Comparison of ENCODE assay signal across 28 mouse cellular contexts in the genomic region with DNA sequence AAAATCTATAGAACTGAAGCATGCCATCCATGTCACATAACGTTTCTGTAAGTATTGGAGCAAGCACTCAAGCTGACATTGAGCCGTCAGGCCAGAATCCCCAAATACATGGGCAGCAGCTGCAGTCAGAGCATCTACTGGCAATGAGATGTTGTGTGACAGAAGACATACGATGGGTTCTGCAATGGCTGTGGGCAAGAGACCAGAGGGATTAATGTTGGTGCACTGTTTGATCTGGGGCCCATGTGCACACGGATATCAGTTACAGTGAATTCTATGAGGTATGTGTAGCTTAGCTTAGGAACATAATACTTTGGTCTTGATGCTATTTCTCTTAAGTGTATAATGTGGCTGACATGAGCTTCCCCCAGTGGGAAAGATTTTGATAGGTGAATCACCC.
A peak's percentile ranks its signal among the peaks of the same experiment; 100 is the strongest.
DNase-seq lines count a peak whose midpoint lies in the region; ATAC-seq and TF ChIP-seq lines count a peak whose summit lies in the region.
"Had no signal": no experiment of that assay in that cellular context is flagged by ENCODE, and none has a peak within 500 bp of the region (broad histone marks: within the 10 kb centered on the region; RNA-seq: fewer than 3 reads in every experiment).

No protein-coding gene starts in this region.

- no peaks in the 10 kb centered on the region for H3K27me3 ChIP-seq in embryonic facial prominence, embryonic 12.5 days
- H3K27me3 ChIP-seq in limb, embryonic 14.5 days (ENCODE audit: control insufficient read depth, insufficient read depth, low read length): no peaks in the 10 kb centered on the region
- no peaks in the 10 kb centered on the region for H3K27me3 ChIP-seq in myocyte (ENCODE audit: control insufficient read depth, insufficient read depth, insufficient read length)
- H3K27me3 ChIP-seq: CH12.LX; embryonic facial prominence, embryonic 15.5 days; heart, embryonic 12.5 days; heart, embryonic 15.5 days; Patski had no signal

- peak; percentile 47; the same call in 1 of the 2 replicates for ATAC-seq in embryonic facial prominence, embryonic 12.5 days (ENCODE audit: insufficient number of reproducible peaks, insufficient read depth, low FRiP score, low TSS enrichment)
- ATAC-seq in limb, embryonic 14.5 days (ENCODE audit: low FRiP score, low read depth): peak; percentile 64; the same call in 1 of the 2 replicates
- ATAC-seq: forebrain, embryonic 14.5 days; forebrain, postnatal 0 days; hindbrain, postnatal 0 days; Patski had no signal

- peak; percentile 66 for DNase-seq in heart, adult 11 months
- no peak for DNase-seq in heart, postnatal 36 days
- DNase-seq in limb, embryonic 14.5 days (ENCODE audit: low spot score): peak; percentile 43
- no peak for DNase-seq in right cerebral cortex, postnatal 25 days
- DNase-seq in natural killer cell, adult 2 months (ENCODE audit: low spot score in 2 of 2): no peak
- DNase-seq: adrenal gland, postnatal 10 days; adrenal gland, postnatal 36 days; B cell, adult 2 months; cerebellum, adult 18-20 months; cerebellum, adult 9-10 months; cerebellum, postnatal 14 days; forebrain, postnatal 0 days; gastrocnemius, adult 2 months; gastrocnemius, postnatal 14 days; heart, adult 18-20 months; heart, postnatal 10 days; heart, postnatal 4 days had no signal

- peaks cover 8% of the 10 kb centered on the region; the same call in 1 of the 2 replicates for H3K4me1 ChIP-seq in embryonic facial prominence, embryonic 12.5 days
- peaks cover 11% of the 10 kb centered on the region for H3K4me1 ChIP-seq in limb, embryonic 14.5 days (ENCODE audit: control insufficient read depth, insufficient read depth, low read length)

- no peak for TF ChIP-seq POLR2A in limb, embryonic 14.5 days (IDR thresholded peaks at IDR 0.05; ENCODE audit: borderline replicate concordance, extremely low read depth, insufficient read depth, insufficient read length)
- TF ChIP-seq POLR2A in myocyte (IDR thresholded peaks at IDR 0.05; ENCODE audit: insufficient read length, low read depth): no peak

- no peak overlapping the region for H3K9ac ChIP-seq in embryonic facial prominence, embryonic 12.5 days
- no peak overlapping the region for H3K9ac ChIP-seq in limb, embryonic 14.5 days (ENCODE audit: low read depth, low read length, severe bottlenecking)
- H3K9ac ChIP-seq: embryonic facial prominence, embryonic 15.5 days; forebrain, postnatal 0 days; heart, embryonic 12.5 days; heart, embryonic 15.5 days; hindbrain, embryonic 14.5 days had no signal

- no peaks in the 10 kb centered on the region for H3K9me3 ChIP-seq in embryonic facial prominence, embryonic 12.5 days
- H3K9me3 ChIP-seq in limb, embryonic 14.5 days (ENCODE audit: control insufficient read depth, low read length): no peaks in the 10 kb centered on the region
- H3K9me3 ChIP-seq: embryonic facial prominence, embryonic 15.5 days; heart, embryonic 12.5 days; heart, embryonic 15.5 days had no signal

- intact Hi-C loops in heart, postnatal 36 days (cut with DNase I): no loop called here

- H3K79me2 ChIP-seq in myocyte (ENCODE audit: control insufficient read depth, insufficient read depth): no peaks in the 10 kb centered on the region

- no peak overlapping the region for H3ac ChIP-seq in myocyte (ENCODE audit: control insufficient read depth, insufficient read length)

- WGBS in embryonic facial prominence, embryonic 12.5 days: 64% methylated on average over 4 of the region's 4 CpGs
- 76% methylated on average over 4 of the region's 4 CpGs for WGBS in limb, embryonic 14.5 days

- H3K4me2 ChIP-seq in embryonic facial prominence, embryonic 12.5 days (replicated peaks): no peak overlapping the region
- no peak overlapping the region for H3K4me2 ChIP-seq in limb, embryonic 14.5 days (replicated peaks; ENCODE audit: low read depth, low read length, severe bottlenecking)
- H3K4me2 ChIP-seq in myocyte (ENCODE audit: low read depth): no peak overlapping the region
- H3K4me2 ChIP-seq: embryonic facial prominence, embryonic 15.5 days; heart, embryonic 12.5 days; heart, embryonic 15.5 days; hindbrain, embryonic 14.5 days had no signal

- no peaks in the 10 kb centered on the region for H3K36me3 ChIP-seq in embryonic facial prominence, embryonic 12.5 days
- no peaks in the 10 kb centered on the region for H3K36me3 ChIP-seq in limb, embryonic 14.5 days (ENCODE audit: control insufficient read depth, insufficient read depth, low read length)
- H3K36me3 ChIP-seq in myocyte (ENCODE audit: control insufficient read depth, insufficient read depth): no peaks in the 10 kb centered on the region
- H3K36me3 ChIP-seq: embryonic facial prominence, embryonic 15.5 days; G1E; heart, embryonic 12.5 days; heart, embryonic 15.5 days had no signal

- H3K4me3 ChIP-seq in embryonic facial prominence, embryonic 12.5 days: no peak overlapping the region
- H3K4me3 ChIP-seq in limb, embryonic 14.5 days (replicated peaks; ENCODE audit: low read length): no peak overlapping the region
- no peak overlapping the region for H3K4me3 ChIP-seq in myocyte
- H3K4me3 ChIP-seq: embryonic facial prominence, embryonic 15.5 days; gastrocnemius, adult 2 months; heart, embryonic 12.5 days; heart, embryonic 15.5 days had no signal

- no peak overlapping the region for H3K27ac ChIP-seq in embryonic facial prominence, embryonic 12.5 days
- H3K27ac ChIP-seq in limb, embryonic 14.5 days (replicated peaks; ENCODE audit: low read depth, low read length): no peak overlapping the region
- H3K27ac ChIP-seq: embryonic facial prominence, embryonic 15.5 days; gastrocnemius, adult 2 months; heart, embryonic 15.5 days; hindbrain, embryonic 14.5 days; hindbrain, postnatal 0 days had no signal

TF ChIP-seq in myocyte, 11 proteins besides CTCF, POLR2A, EP300 and RAD21:
- TF ChIP-seq SRF (IDR thresholded peaks at IDR 0.05; ENCODE audit: control insufficient read depth, insufficient read length, low read depth) (no peak), REST (IDR thresholded peaks at IDR 0.05; ENCODE audit: insufficient read depth, insufficient read length) (no peak), MYOD1 (IDR thresholded peaks at IDR 0.05; ENCODE audit: control insufficient read depth in 1 of 3, insufficient read length in 2 of 3, low read depth in 2 of 3) (peak; percentile 47 to 89 (median 78)), POLR2AphosphoS2 (IDR thresholded peaks at IDR 0.05; ENCODE audit: insufficient read length, low read depth) (no peak), CEBPB (IDR thresholded peaks at IDR 0.05; ENCODE audit: insufficient read depth, poor library complexity, severe bottlenecking) (0 out of 2 replicates have a peak, but pooled peaks have one; percentile 20), MYOG (IDR thresholded peaks at IDR 0.05; ENCODE audit: control insufficient read depth in 1 of 3, insufficient read depth in 1 of 3, insufficient read length in 2 of 3, low read depth in 2 of 3) (peak in 1 of 3 experiments; percentile 12), TCF12 (IDR thresholded peaks at IDR 0.05; ENCODE audit: insufficient read depth, poor library complexity, severe bottlenecking) (no peak), E2F4 (IDR thresholded peaks at IDR 0.05; ENCODE audit: insufficient read depth) (no peak), MAX (IDR thresholded peaks at IDR 0.05; ENCODE audit: low read depth) (no peak), USF1 (IDR thresholded peaks at IDR 0.05; ENCODE audit: low read depth) (no peak), TCF3 (IDR thresholded peaks at IDR 0.05; ENCODE audit: insufficient read length, low read depth) (no peak)

Comparison
In these comparisons a context has a peak if more than half of its experiments do, and no peak if none do; other contexts are left out.
1. DNase-seq: peak in heart, adult 11 months (single experiment) and limb, embryonic 14.5 days (single experiment); none in heart, postnatal 36 days (0 of 2), right cerebral cortex, postnatal 25 days (single experiment) and natural killer cell, adult 2 months (0 of 2).